8 mouse cellular contexts compared by ENCODE assay signal in genomic region chr1:170214383-170214756, GRCm38 (mm10). TPM values are rescaled to one million over a fixed set of nuclear protein-coding genes. Genes with fewer than 3 reads are reported as not detected.
DNase-seq lines count a peak whose midpoint lies in the region; ATAC-seq and TF ChIP-seq lines count a peak whose summit lies in the region.

No protein-coding gene starts in this region.

- H3K4me3 ChIP-seq in kidney, adult 2 months (ENCODE audit: insufficient read depth, low read depth, low read length): peak overlapping the region; percentile 95
- H3K4me3 ChIP-seq in forebrain, embryonic 15.5 days: peak overlapping the region; percentile 70
- peak overlapping the region; percentile 95 for H3K4me3 ChIP-seq in midbrain, embryonic 10.5 days

- peaks cover 2% of the 10 kb centered on the region for H3K36me3 ChIP-seq in kidney, adult 2 months (ENCODE audit: control insufficient read depth, insufficient read depth, low read length)
- H3K36me3 ChIP-seq in forebrain, embryonic 15.5 days: peaks cover 10% of the 10 kb centered on the region
- H3K36me3 ChIP-seq in midbrain, embryonic 10.5 days: peaks cover 31% of the 10 kb centered on the region

- H3K4me1 ChIP-seq in kidney, adult 2 months (ENCODE audit: control insufficient read depth, insufficient read depth, low read length): no peaks in the 10 kb centered on the region
- peaks cover 14% of the 10 kb centered on the region for H3K4me1 ChIP-seq in forebrain, embryonic 15.5 days
- H3K4me1 ChIP-seq in midbrain, embryonic 10.5 days: peaks cover 10% of the 10 kb centered on the region

- no peak for TF ChIP-seq POLR2A in kidney, adult 2 months (IDR thresholded peaks at IDR 0.05; ENCODE audit: low read depth, low read length)

- peak overlapping the region; percentile 70 for H3K4me2 ChIP-seq in forebrain, embryonic 15.5 days (replicated peaks)

- DNase-seq in kidney, adult 2 months: peak; percentile 8
- DNase-seq in kidney, postnatal 14 days: no peak
- DNase-seq in MEL-GATA-1-ER (ENCODE audit: extremely low read depth, low read depth): peak; percentile 41
- no peak for DNase-seq in midbrain, embryonic 10.5 days (ENCODE audit: low spot score)
- DNase-seq in right cerebral cortex, adult 18-20 months: no peak
- DNase-seq in kidney, postnatal 10 days: no peak
- DNase-seq in layer of hippocampus, adult 9-11 months: no peak

- H3K27ac ChIP-seq in kidney, adult 2 months (ENCODE audit: insufficient read depth, low read depth, low read length): peak overlapping the region; percentile 76; the same call in 1 of the 2 replicates
- H3K27ac ChIP-seq in forebrain, embryonic 15.5 days (replicated peaks): peak overlapping the region; percentile 75; the same call in 1 of the 2 replicates
- peak overlapping the region; percentile 93; the same call in 1 of the 2 replicates for H3K27ac ChIP-seq in midbrain, embryonic 10.5 days (replicated peaks)

- no peaks in the 10 kb centered on the region for H3K27me3 ChIP-seq in kidney, adult 2 months (replicated peaks; ENCODE audit: control insufficient read depth, insufficient read depth, low read length)
- 0 out of 2 replicates have a peak, but pooled peaks cover 3% of the 10 kb centered on the region for H3K27me3 ChIP-seq in forebrain, embryonic 15.5 days
- H3K27me3 ChIP-seq in midbrain, embryonic 10.5 days (ENCODE audit: low read depth, poor library complexity, severe bottlenecking): no peaks in the 10 kb centered on the region

- TF ChIP-seq CTCF in kidney, adult 2 months (conservative IDR thresholded peaks at IDR 0.05; ENCODE audit: insufficient read depth, insufficient read length, low read depth, low read length): no peak

- no peak for ATAC-seq in forebrain, embryonic 15.5 days (replicated peaks)

- H3K9me3 ChIP-seq in forebrain, embryonic 15.5 days: no peaks in the 10 kb centered on the region
- no peaks in the 10 kb centered on the region for H3K9me3 ChIP-seq in midbrain, embryonic 10.5 days (replicated peaks)

- 18% methylated on average over 7 of the region's 7 CpGs for WGBS in kidney, adult 2 months
- 48% methylated on average over 7 of the region's 7 CpGs for WGBS in forebrain, embryonic 15.5 days
- WGBS in midbrain, embryonic 10.5 days: 49% methylated on average over 7 of the region's 7 CpGs

- H3K9ac ChIP-seq in forebrain, embryonic 15.5 days (replicated peaks): peak overlapping the region; percentile 71

RNA-seq across cellular contexts. Expression of gene Uhmk1, which starts 0.8 kb away (rescaled TPM):
- 20.8 and 27.6 TPM in 2 replicates for polyA plus RNA-seq in kidney, adult 2 months (2012; rRNA removed)
- 7.1 and 7.5 TPM in 2 replicates for polyA plus RNA-seq in forebrain, embryonic 15.5 days (2015; fragmentation: Nextera tagmentation; extraction: Ambion mirVana)
- polyA plus RNA-seq in midbrain, embryonic 10.5 days (2016; fragmentation: Nextera tagmentation; extraction: Ambion mirVana): 9.2 and 10.7 TPM in 2 replicates

RNA-seq across cellular contexts. Expression of gene Sh2d1b2, which starts 18.2 kb away (rescaled TPM):
- not detected in 2 replicates for polyA plus RNA-seq in kidney, adult 2 months (2012; rRNA removed)
- not detected in 2 replicates for polyA plus RNA-seq in forebrain, embryonic 15.5 days (2015; fragmentation: Nextera tagmentation; extraction: Ambion mirVana)
- polyA plus RNA-seq in midbrain, embryonic 10.5 days (2016; fragmentation: Nextera tagmentation; extraction: Ambion mirVana): not detected in 2 replicates

RNA-seq across cellular contexts. Expression of gene Uap1, which starts 39.6 kb away (rescaled TPM):
- polyA plus RNA-seq in kidney, adult 2 months (2012; rRNA removed): 31.6 and 34.3 TPM in 2 replicates
- 55.2 and 58.7 TPM in 2 replicates for polyA plus RNA-seq in forebrain, embryonic 15.5 days (2015; fragmentation: Nextera tagmentation; extraction: Ambion mirVana)
- polyA plus RNA-seq in midbrain, embryonic 10.5 days (2016; fragmentation: Nextera tagmentation; extraction: Ambion mirVana): 52.0 and 55.5 TPM in 2 replicates

Comparison
In these comparisons a context has a peak if more than half of its experiments do, and no peak if none do; other contexts are left out.
1. DNase-seq: peak in kidney, adult 2 months (single experiment) and MEL-GATA-1-ER (single experiment); none in kidney, postnatal 14 days (single experiment), midbrain, embryonic 10.5 days (single experiment), right cerebral cortex, adult 18-20 months (single experiment), kidney, postnatal 10 days (single experiment) and layer of hippocampus, adult 9-11 months (single experiment).
2. Peak in every context shown above with its lines, with median percentiles within 50 percentile points of each other: H3K27ac ChIP-seq and H3K4me3 ChIP-seq.